Mouse (Mus musculus) liver, embryonic 11.5 days (tissue): ENCODE measurements around the gene Swap70. TPM values are rescaled to one million over a fixed set of nuclear protein-coding genes. Genes with fewer than 3 reads are reported as not detected.

Experiments
- polyA plus RNA-seq: library from polyadenylated mRNA; unstranded; fragments of >200 nt; fragmentation: Nextera tagmentation; extraction: Ambion mirVana; gene quantifications from 2 replicates; pipeline ENCODE4 v1.2.1, GENCODE M21; 2014

Gene Swap70
- polyA plus RNA-seq, 1 experiment from 2014 or later, result 19.6 TPM

Other genes starting within 250 kb of the Swap70 start
- gene Tmem41b, start 234.8 kb upstream of the Swap70 start, polyA plus RNA-seq, result 65.0 and 72.6 TPM in 2 replicates
- gene Ipo7, start 203.4 kb upstream of the Swap70 start, polyA plus RNA-seq, result 36.8 and 45.0 TPM in 2 replicates
- 16.8 and 19.5 TPM in 2 replicates for gene Zfp143, start 160.5 kb upstream of the Swap70 start, polyA plus RNA-seq
- gene Wee1, start 99.7 kb upstream of the Swap70 start, polyA plus RNA-seq, result 26.5 and 28.0 TPM in 2 replicates